Mouse (Mus musculus) activated CD4-positive, CD25-positive, alpha-beta regulatory T cell, adult 4 months (primary cell): Measurements from ENCODE around the gene Gpc5. TPM values are rescaled to one million over a fixed set of nuclear protein-coding genes. Genes with fewer than 3 reads are reported as not detected.

ENCODE experiments used
- ATAC-seq: one replicate; pipeline ENCODE4 v1.8.0; 2017
- polyA plus RNA-seq, 2 experiments: library from polyadenylated mRNA; unstranded; fragments of 100-300 nt; shearing (Covaris generic); gene quantifications; one replicate each; pipeline ENCODE4 v1.2.1; 2017

Gpc5 gene
- polyA plus RNA-seq, 2 experiments from 2014 or later: not detected

DNA sequence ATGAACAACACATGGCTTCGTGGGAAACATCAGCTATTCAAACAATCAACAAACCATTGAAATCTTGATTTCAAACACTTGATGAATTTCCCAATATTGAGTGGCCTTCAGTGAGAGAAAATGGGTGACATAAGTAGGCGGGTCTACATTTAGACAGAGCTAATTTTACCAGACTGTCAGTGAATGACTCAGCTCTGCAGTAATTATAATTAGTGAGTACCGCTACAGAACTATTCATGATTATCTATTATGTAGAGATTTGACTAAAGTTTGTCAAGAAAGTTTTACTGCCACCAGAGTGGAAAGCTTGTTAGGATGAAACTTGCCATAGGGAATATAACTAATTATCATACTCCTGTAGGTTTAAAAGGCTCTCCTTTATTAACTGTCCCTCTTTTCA lies 1323.5 kb downstream of the Gpc5 start:
- ATAC-seq: no peak

- ATAC-seq: no peak
These were observed 1356.2 kb downstream of the Gpc5 start for GRCm38 (mm10) chr14:116448219-116448618.

DNA sequence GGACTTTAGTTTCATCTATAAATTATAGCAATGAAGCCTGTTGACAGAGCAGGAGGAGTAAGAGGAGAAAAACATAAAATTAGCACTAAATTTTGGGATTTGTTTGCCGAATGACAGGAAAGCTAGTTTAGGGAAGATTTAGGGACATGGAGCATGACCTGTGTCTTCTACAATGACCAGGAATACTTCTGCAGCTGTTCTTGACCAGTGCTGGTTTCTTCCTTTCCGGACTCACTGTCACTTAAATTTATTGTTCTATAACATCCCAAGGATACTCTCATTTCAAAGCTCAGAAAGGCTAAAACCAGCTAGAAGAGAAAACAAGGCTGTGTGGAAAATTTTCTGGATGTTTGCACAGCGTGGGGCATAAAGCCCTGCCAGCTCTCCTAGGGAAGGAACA lies 1361.3 kb downstream of the Gpc5 start:
- ATAC-seq: no peak

GRCm38 (mm10) chr14:116456211-116456610 lies 1364.2 kb downstream of the Gpc5 start:
- ATAC-seq: no peak

- no peak for ATAC-seq
These were observed 1381.6 kb downstream of the Gpc5 start for GRCm38 (mm10) chr14:116473378-116474179.

- no peak for ATAC-seq
These were observed 1402.4 kb downstream of the Gpc5 start for GRCm38 (mm10) chr14:116494285-116494850.

DNA sequence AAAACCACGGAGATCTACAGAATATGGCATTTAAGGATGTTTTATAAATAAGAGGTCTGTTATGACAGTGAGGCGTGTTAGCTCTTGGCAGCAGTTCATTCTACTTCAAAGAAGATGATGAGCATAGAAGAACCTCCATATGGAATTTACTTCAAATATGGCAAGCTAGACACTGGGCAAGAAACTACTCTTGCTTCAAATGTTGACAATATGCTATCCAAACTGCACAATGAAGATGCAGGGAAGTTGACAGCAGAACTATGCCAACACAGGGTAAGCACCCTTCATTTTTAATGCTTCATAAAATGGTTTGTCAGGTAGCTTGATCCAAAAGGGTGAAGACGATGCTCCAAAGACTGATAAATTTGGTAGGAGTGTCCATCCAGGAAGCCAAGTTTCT lies 1446.2 kb downstream of the Gpc5 start:
- ATAC-seq: no peak

DNA sequence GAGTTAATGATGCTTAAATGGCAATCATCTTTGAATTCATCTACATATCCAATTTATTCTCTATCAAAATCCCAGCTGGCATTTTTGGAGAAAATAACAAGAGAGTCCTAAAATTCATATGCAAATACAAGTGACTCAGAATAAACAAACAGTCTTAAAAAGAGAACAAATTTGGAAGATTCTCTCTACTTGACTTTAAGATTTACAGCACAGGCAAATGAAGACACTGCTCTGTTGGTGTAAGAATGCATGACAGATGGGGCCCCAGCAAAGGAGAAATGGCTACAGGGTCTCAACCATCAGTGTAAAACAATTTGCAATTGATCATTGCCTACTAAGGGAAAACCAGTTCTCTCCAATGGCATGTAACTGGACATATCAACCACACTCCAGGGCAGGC lies 1451.7 kb downstream of the Gpc5 start:
- no peak for ATAC-seq

DNA sequence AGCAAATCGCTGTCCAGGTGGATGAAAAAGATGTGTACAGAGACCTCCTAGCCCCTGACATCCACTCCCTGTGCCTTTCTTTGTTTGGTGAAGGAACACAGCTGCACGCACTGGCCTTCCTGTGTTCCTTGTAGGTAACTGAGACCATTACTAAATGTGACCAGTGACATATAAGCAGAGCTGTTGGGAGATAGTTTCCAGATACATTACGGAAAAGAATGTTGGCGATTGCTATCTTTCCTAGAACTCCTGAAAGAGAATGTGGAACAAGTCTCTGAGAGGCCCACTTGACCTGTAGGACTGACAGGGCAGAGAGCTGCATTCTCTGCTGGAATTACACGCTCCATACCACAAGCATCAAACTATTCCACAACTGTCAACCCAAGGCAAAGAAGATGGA lies 1459.4 kb downstream of the Gpc5 start:
- ATAC-seq: no peak

DNA sequence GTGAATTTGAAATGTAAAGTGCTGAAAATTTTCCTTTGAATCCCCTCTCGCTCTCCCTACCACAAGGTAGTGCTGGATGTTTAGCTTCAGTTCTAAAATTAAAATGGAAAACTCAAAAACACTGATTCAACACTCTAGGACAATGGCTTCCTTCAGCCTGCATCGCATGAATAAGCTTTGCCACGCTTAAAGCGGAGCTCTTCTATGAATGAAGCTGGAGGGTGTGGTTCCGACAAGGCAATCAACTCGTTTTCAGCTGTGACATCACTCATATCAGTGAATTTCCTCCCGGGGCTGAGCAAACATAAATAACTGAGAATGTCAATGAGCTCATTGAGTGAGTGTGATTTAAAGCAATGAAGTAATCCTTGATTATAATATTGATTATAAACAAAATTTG lies 1461.3 kb downstream of the Gpc5 start:
- ATAC-seq: no peak

- ATAC-seq: no peak
These were observed 1466.3 kb downstream of the Gpc5 start for GRCm38 (mm10) chr14:116558141-116558800.

GRCm38 (mm10) chr14:116559990-116560389 lies 1468.0 kb downstream of the Gpc5 start:
- no peak for ATAC-seq
